Mouse (Mus musculus): ENCODE results near the gene Rpusd3. TPM values are rescaled to one million over a fixed set of nuclear protein-coding genes. Genes with fewer than 3 reads are reported as not detected.

Gene Rpusd3
- polyA plus RNA-seq (2012; rRNA removed): 37.0 and 38.6 TPM in 2 replicates

DNA sequence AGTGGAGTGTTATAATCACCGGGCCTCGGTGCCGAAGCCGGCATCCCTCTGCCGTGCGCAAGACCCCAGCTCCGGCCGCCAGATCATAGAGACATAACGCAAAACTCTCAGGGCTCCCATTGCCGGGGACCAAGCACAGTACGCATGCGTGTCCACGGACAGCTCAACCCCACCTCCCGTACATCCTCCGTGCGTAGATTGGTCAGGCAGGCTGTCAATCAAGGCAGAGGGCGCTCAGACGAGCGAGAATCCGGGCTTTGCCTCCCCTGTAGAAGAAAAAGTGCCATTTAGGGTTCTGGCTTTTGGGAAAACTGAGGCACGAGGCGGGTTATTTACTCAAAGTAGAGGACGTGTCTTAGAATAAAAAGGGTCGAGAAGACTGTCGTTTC is at the start of gene Rpusd3:
Gene Rpusd3, minus strand, starts transcription at position 142 of the 389 bp plus-strand sequence.
- H3K27ac ChIP-seq (ENCODE audit: insufficient read depth, low read length): no peak within 1 kb of the TSS
- peak within 1 kb of the TSS; percentile 64 for H3K4me3 ChIP-seq (ENCODE audit: insufficient read depth, low read length)
- H3K4me1 ChIP-seq (ENCODE audit: control insufficient read depth, insufficient read depth, low read length): peaks cover 5% of the 10 kb centered on the region
- TF ChIP-seq POLR2A (IDR thresholded peaks at IDR 0.05; ENCODE audit: extremely low read depth, insufficient read depth, low read length) (peak; percentile 97), CTCF (IDR thresholded peaks at IDR 0.05; ENCODE audit: extremely low read depth, insufficient read depth, low read length) (no peak)

GRCm38 (mm10) chr6:113468512-113468911 is 49.4 kb upstream of the Rpusd3 start:
- no peaks in the 10 kb centered on the region for H3K4me1 ChIP-seq (ENCODE audit: control insufficient read depth, insufficient read depth, low read length)
- H3K27ac ChIP-seq (ENCODE audit: insufficient read depth, low read length): no peak overlapping the region
- no peak overlapping the region for H3K4me3 ChIP-seq (ENCODE audit: insufficient read depth, low read length)
- TF ChIP-seq CTCF (IDR thresholded peaks at IDR 0.05; ENCODE audit: extremely low read depth, insufficient read depth, low read length) (no peak), POLR2A (IDR thresholded peaks at IDR 0.05; ENCODE audit: extremely low read depth, insufficient read depth, low read length) (no peak)

DNA sequence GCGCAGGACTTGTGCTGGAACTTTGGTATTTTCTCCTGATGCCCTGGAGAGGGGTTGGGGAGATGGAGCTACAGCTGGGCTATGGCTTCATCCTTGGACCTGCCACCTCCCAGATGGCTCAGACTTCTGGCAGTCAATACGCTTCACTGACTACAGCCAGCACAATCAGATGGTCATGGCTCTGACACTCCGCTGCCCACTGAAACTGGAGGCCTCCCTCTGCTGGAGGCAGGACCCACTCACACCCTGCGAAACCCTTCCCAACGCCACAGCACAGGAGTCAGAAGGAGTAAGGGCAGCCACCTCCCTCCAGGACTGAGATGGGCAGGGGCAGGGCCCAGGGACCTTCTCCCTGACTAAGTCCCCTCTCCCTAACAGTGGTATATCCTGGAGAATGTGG is 46.5 kb upstream of the Rpusd3 start:
- no peak overlapping the region for H3K4me3 ChIP-seq (ENCODE audit: insufficient read depth, low read length)
- no peak for TF ChIP-seq CTCF (IDR thresholded peaks at IDR 0.05; ENCODE audit: extremely low read depth, insufficient read depth, low read length)
- no peak for TF ChIP-seq POLR2A (IDR thresholded peaks at IDR 0.05; ENCODE audit: extremely low read depth, insufficient read depth, low read length)
- no peak overlapping the region for H3K27ac ChIP-seq (ENCODE audit: insufficient read depth, low read length)
- no peaks in the 10 kb centered on the region for H3K4me1 ChIP-seq (ENCODE audit: control insufficient read depth, insufficient read depth, low read length)

- TF ChIP-seq POLR2A (IDR thresholded peaks at IDR 0.05; ENCODE audit: extremely low read depth, insufficient read depth, low read length): no peak
- no peak for TF ChIP-seq CTCF (IDR thresholded peaks at IDR 0.05; ENCODE audit: extremely low read depth, insufficient read depth, low read length)
- no peak overlapping the region for H3K4me3 ChIP-seq (ENCODE audit: insufficient read depth, low read length)
- H3K27ac ChIP-seq (ENCODE audit: insufficient read depth, low read length): no peak overlapping the region
- H3K4me1 ChIP-seq (ENCODE audit: control insufficient read depth, insufficient read depth, low read length): no peaks in the 10 kb centered on the region
Observed at GRCm38 (mm10) chr6:113464040-113464439, 44.9 kb upstream of the Rpusd3 start.

DNA sequence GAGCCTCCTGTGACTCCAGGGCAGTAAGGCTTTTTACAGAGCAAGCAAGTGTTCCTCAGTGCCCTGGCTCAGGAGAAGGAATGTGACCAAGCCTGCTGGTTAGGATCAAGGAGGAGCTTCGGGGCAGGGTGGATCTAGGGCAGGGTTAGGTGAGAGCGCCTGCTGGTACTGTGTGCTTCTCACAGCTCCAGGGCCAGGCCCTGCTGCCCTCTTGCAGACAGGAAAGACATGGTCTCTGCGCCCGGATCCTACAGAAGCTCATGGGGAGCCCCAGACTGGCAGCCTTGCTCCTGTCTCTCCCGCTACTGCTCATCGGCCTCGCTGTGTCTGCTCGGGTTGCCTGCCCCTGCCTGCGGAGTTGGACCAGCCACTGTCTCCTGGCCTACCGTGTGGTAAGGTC is 39.5 kb upstream of the Rpusd3 start:
- TF ChIP-seq POLR2A (IDR thresholded peaks at IDR 0.05; ENCODE audit: extremely low read depth, insufficient read depth, low read length) (no peak), CTCF (IDR thresholded peaks at IDR 0.05; ENCODE audit: extremely low read depth, insufficient read depth, low read length) (no peak)
- Histone ChIP-seq H3K4me3 (ENCODE audit: insufficient read depth, low read length) (no peak overlapping the region), H3K27ac (ENCODE audit: insufficient read depth, low read length) (no peak overlapping the region), H3K4me1 (ENCODE audit: control insufficient read depth, insufficient read depth, low read length) (no peaks in the 10 kb centered on the region)

DNA sequence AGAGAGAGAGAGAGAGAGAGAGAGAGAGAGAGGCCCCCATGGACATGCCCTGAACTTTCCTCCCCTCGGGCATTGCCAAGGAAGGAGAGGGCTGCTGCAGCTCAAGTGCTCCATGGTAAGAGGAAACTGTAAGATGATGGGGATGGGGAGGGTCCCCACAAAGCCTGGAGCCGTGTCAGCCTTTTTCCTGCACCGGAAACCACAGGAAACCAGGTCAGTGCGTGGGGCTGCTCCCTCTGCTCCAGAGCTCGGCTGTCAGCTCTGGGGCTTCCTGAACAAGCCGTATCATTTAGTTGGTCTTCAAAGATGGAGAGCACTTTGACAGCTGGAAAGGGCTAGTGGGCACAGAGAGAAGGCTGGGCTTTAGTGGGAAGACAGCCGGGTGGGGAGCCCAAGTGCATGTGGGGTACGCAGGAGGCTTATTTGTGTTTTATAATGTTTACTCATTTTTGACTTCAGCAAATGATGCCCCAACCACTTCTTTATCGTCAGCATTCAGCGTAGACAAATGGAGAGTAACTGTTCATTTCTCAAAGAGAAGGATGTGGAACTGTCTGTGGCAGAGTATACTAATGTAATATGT is 38.9 kb upstream of the Rpusd3 start, which contains the start of gene Il17re:
Gene Il17re, plus strand, starts transcription at position 533 of the 583 bp plus-strand sequence.
- Histone ChIP-seq H3K4me1 (ENCODE audit: control insufficient read depth, insufficient read depth, low read length) (no peaks in the 10 kb centered on the region), H3K4me3 (ENCODE audit: insufficient read depth, low read length) (no peak within 1 kb of the TSS), H3K27ac (ENCODE audit: insufficient read depth, low read length) (no peak within 1 kb of the TSS)
- no peak for TF ChIP-seq CTCF (IDR thresholded peaks at IDR 0.05; ENCODE audit: extremely low read depth, insufficient read depth, low read length)
- TF ChIP-seq POLR2A (IDR thresholded peaks at IDR 0.05; ENCODE audit: extremely low read depth, insufficient read depth, low read length): no peak

DNA sequence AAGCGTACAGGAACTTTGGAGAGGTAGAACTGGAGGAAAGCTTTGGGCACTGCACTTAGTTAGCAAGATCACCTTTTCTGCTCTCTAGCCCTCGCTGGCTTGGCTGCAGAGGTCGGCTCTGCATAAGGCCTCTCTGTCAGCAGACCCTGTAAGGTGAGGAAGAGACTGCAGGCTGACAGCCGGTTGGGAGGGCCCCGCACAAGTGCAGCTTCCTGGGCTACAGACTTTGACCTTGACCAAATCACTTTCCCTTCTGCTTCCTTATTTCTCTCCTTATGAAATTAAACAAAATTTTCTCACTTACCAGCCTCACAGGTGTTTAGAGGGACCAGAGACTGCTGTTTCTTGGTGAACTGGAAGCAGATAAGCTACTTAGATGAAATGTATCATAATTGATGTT is 35.9 kb upstream of the Rpusd3 start:
- TF ChIP-seq POLR2A (IDR thresholded peaks at IDR 0.05; ENCODE audit: extremely low read depth, insufficient read depth, low read length): no peak
- no peak for TF ChIP-seq CTCF (IDR thresholded peaks at IDR 0.05; ENCODE audit: extremely low read depth, insufficient read depth, low read length)
- Histone ChIP-seq H3K4me3 (ENCODE audit: insufficient read depth, low read length) (no peak overlapping the region), H3K27ac (ENCODE audit: insufficient read depth, low read length) (no peak overlapping the region), H3K4me1 (ENCODE audit: control insufficient read depth, insufficient read depth, low read length) (no peaks in the 10 kb centered on the region)

DNA sequence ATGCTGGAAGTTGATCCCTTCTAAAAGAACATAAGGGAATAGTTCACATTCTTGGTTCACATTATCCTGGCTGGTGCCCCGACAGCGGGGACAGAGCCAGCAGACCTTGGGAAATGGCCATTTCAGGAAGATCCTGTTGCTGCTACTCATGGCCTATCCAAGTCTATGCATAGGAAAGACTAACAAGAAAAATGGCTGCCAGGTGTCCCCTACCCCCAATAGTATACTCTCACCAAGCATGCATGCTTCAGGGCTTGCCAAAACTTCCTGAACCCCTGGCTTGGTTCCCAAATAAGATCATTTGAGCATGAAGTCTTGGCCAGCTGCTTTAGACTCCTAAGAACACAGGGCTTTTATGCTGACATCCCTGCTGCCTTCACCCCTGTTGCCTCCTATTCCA is 32.7 kb upstream of the Rpusd3 start:
- no peak for TF ChIP-seq POLR2A (IDR thresholded peaks at IDR 0.05; ENCODE audit: extremely low read depth, insufficient read depth, low read length)
- no peak overlapping the region for H3K4me3 ChIP-seq (ENCODE audit: insufficient read depth, low read length)
- no peak overlapping the region for H3K27ac ChIP-seq (ENCODE audit: insufficient read depth, low read length)
- no peaks in the 10 kb centered on the region for H3K4me1 ChIP-seq (ENCODE audit: control insufficient read depth, insufficient read depth, low read length)

DNA sequence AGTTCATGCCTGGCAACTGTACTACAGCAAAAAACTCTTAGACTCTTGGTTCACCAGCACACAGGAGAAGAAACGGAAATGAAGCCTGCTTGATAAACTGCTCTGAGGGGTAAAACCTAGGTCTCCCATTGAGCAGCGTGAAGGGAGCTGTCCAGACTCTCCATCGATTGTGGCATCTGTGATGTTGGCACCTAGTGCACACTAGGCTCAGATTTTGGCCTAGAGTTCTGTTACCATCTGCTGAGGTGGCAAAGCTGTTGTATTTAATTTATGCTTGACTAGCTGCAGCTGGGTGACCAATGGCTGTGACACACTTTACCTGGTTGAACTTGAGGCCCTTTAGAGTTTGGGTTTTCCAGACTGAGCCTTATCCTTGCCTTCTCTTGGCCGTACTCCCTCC is 28.5 kb upstream of the Rpusd3 start:
- no peak for TF ChIP-seq CTCF (IDR thresholded peaks at IDR 0.05; ENCODE audit: extremely low read depth, insufficient read depth, low read length)
- TF ChIP-seq POLR2A (IDR thresholded peaks at IDR 0.05; ENCODE audit: extremely low read depth, insufficient read depth, low read length): no peak

GRCm38 (mm10) chr6:113444207-113444965 is 25.2 kb upstream of the Rpusd3 start:
- Histone ChIP-seq H3K4me1 (ENCODE audit: control insufficient read depth, insufficient read depth, low read length) (peaks cover 2% of the 10 kb centered on the region; the same call in 1 of the 2 replicates), H3K27ac (ENCODE audit: insufficient read depth, low read length) (no peak overlapping the region), H3K4me3 (ENCODE audit: insufficient read depth, low read length) (no peak overlapping the region)
- TF ChIP-seq CTCF (IDR thresholded peaks at IDR 0.05; ENCODE audit: extremely low read depth, insufficient read depth, low read length) (no peak), POLR2A (IDR thresholded peaks at IDR 0.05; ENCODE audit: extremely low read depth, insufficient read depth, low read length) (no peak)

More for the DNA sequence above, 28.5 kb upstream of the Rpusd3 start:
- peaks cover 2% of the 10 kb centered on the region; the same call in 1 of the 2 replicates for H3K4me1 ChIP-seq (ENCODE audit: control insufficient read depth, insufficient read depth, low read length)
- H3K4me3 ChIP-seq (ENCODE audit: insufficient read depth, low read length): no peak overlapping the region
- H3K27ac ChIP-seq (ENCODE audit: insufficient read depth, low read length): no peak overlapping the region

All from cortical plate, adult 2 months (tissue).